Mouse (Mus musculus) midbrain, embryonic 15.5 days (tissue): Measurements from ENCODE around the gene Hsd17b6. TPM values are rescaled to one million over a fixed set of nuclear protein-coding genes. Genes with fewer than 3 reads are reported as not detected.
"Not testable (repeated sequence)": the region's sequence is repeated elsewhere in the genome, so short reads cannot be mapped to it uniquely, and the experiment has no call there.

ENCODE experiments used
- ATAC-seq: fragments of 200-750 bp; cut with Nextera tagmentation; replicated peaks from 2 replicates; pipeline ENCODE4 v1.8.0; 2017; ENCODE audit warnings: moderate TSS enrichment
- H3K27ac ChIP-seq: fragments of 300-500 bp; sonication (generic); 2 replicates; pipeline ENCODE4 v1.5.1; 2015; ENCODE audit warnings: mild to moderate bottlenecking, inconsistent platforms
- H3K27me3 ChIP-seq: fragments of 300-500 bp; sonication (generic); replicated peaks from 2 replicates; pipeline ENCODE4 v1.6.1; 2015; ENCODE audit warnings: inconsistent platforms
- H3K36me3 ChIP-seq: fragments of 300-500 bp; sonication (generic); replicated peaks from 2 replicates; pipeline ENCODE4 v1.6.1; 2015; ENCODE audit warnings: inconsistent platforms
- H3K4me1 ChIP-seq: fragments of 300-500 bp; sonication (generic); 2 replicates; pipeline ENCODE4 v1.6.1; 2015; ENCODE audit warnings: inconsistent platforms
- H3K4me2 ChIP-seq: fragments of 300-500 bp; sonication (generic); 2 replicates; pipeline ENCODE4 v1.6.1; 2015; ENCODE audit warnings: inconsistent platforms, mild to moderate bottlenecking, moderate library complexity
- H3K4me3 ChIP-seq: fragments of 300-500 bp; sonication (generic); 2 replicates; pipeline ENCODE4 v1.5.1; 2015; ENCODE audit warnings: mild to moderate bottlenecking, inconsistent platforms
- H3K9ac ChIP-seq: fragments of 300-500 bp; sonication (generic); 2 replicates; pipeline ENCODE4 v1.6.1; 2015; ENCODE audit warnings: mild to moderate bottlenecking, inconsistent platforms
- H3K9me3 ChIP-seq: fragments of 300-500 bp; sonication (generic); 2 replicates; pipeline ENCODE4 v1.6.1; 2016; ENCODE audit warnings: inconsistent platforms
- WGBS: fragments of 180-500 bp; shearing (Covaris S2); methylation state at CpG from one replicate; pipeline ENCODE4 v1.1.7; 2015; ENCODE audit warnings: mixed read lengths; 5-methylcytosine and 5-hydroxymethylcytosine counted together
- polyA plus RNA-seq: library from polyadenylated mRNA; unstranded; fragments of >200 nt; fragmentation: Nextera tagmentation; extraction: Ambion mirVana; gene quantifications from 2 replicates; pipeline ENCODE4 v1.2.1, GENCODE M21; 2015

The Hsd17b6 gene
- polyA plus RNA-seq: not detected in 2 replicates

GRCm38 (mm10) chr10:128007446-128007845, at the start of gene Hsd17b6:
Hsd17b6 (minus strand) TSS chr10:128007611.
- Histone ChIP-seq H3K27me3 (no peaks in the 10 kb centered on the region), H3K9ac (no peak within 1 kb of the TSS), H3K27ac (no peak within 1 kb of the TSS), H3K4me2 (no peak within 1 kb of the TSS), H3K4me3 (no peak within 1 kb of the TSS), H3K36me3 (no peaks in the 10 kb centered on the region), H3K4me1 (no peaks in the 10 kb centered on the region), H3K9me3 (no peaks in the 10 kb centered on the region)
- ATAC-seq: no peak
- 91% methylated on average over 1 of the region's 1 CpGs for WGBS

- H3K4me1 ChIP-seq: peaks cover 6% of the 10 kb centered on the region
- no peak for ATAC-seq
- H3K36me3 ChIP-seq: peaks cover 29% of the 10 kb centered on the region
- no peaks in the 10 kb centered on the region for H3K27me3 ChIP-seq
- no peak overlapping the region for H3K4me2 ChIP-seq
- no peak overlapping the region for H3K9ac ChIP-seq
- H3K9me3 ChIP-seq: no peaks in the 10 kb centered on the region
- H3K27ac ChIP-seq: no peak overlapping the region
- WGBS: 93% methylated on average over 8 of the region's 8 CpGs
- no peak overlapping the region for H3K4me3 ChIP-seq
These were observed 45.6 kb upstream of the Hsd17b6 start for GRCm38 (mm10) chr10:128053001-128053400.

GRCm38 (mm10) chr10:128052136-128052535, 44.7 kb upstream of the Hsd17b6 start:
- H3K36me3 ChIP-seq: peaks cover 34% of the 10 kb centered on the region
- H3K27ac ChIP-seq: not testable (repeated sequence)
- WGBS: 95% methylated on average over 1 of the region's 2 CpGs

DNA sequence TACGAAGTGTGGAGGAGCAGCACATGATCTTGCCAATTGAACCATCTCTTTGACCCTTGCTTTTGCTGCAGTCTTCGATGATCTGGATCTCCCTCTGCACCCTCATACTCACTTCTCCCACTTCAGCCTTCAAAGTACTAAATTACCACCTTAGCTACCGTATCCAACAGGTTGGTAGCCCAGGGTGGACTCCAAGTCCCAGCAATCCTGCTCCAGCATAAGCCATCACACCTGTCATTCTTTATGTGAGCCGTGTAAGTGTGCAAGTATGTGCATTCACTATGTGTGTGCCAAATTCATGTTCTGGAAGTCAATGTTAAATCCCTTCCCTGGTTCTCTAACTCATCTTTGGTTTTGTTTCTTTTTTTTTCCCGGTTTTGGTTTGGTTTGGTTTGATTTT, 44.2 kb upstream of the Hsd17b6 start:
- ATAC-seq: no peak
- no peak overlapping the region for H3K4me2 ChIP-seq
- H3K27ac ChIP-seq: no peak overlapping the region
- no peaks in the 10 kb centered on the region for H3K4me1 ChIP-seq
- 94% methylated on average over 5 of the region's 5 CpGs for WGBS
- H3K9me3 ChIP-seq: no peaks in the 10 kb centered on the region
- H3K36me3 ChIP-seq: peaks cover 38% of the 10 kb centered on the region
- no peak overlapping the region for H3K9ac ChIP-seq
- H3K4me3 ChIP-seq: no peak overlapping the region
- no peaks in the 10 kb centered on the region for H3K27me3 ChIP-seq

More at GRCm38 (mm10) chr10:128052136-128052535, 44.7 kb upstream of the Hsd17b6 start:
- H3K4me3 ChIP-seq, H3K27me3 ChIP-seq, H3K9ac ChIP-seq, H3K4me2 ChIP-seq, ATAC-seq, H3K9me3 ChIP-seq, H3K4me1 ChIP-seq: not testable (repeated sequence)

DNA sequence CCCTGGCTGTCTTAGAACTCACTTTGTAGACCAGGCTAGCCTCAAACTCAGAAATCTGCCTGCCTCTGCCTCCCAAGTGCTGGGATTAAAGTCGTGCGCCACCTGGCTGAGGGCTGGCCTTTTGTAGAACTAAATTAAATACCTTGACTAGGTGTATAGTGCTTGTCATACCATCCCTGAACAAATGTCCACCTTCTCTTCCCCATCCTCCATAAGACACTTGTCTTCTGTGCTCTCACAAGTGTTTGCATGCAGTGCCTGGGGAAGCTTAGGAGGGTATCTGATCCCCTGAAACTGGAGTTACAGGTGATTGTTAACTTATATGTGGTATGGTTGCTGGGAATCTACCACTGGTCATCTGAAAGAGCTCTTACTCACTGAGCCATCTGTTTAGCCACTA, 42.9 kb upstream of the Hsd17b6 start:
- WGBS: 96% methylated on average over 2 of the region's 2 CpGs
- Histone ChIP-seq H3K4me3 (no peak overlapping the region), H3K27me3 (no peaks in the 10 kb centered on the region), H3K4me2 (no peak overlapping the region), H3K9ac (no peak overlapping the region), H3K9me3 (no peaks in the 10 kb centered on the region), H3K27ac (no peak overlapping the region), H3K4me1 (no peaks in the 10 kb centered on the region), H3K36me3 (peaks cover 46% of the 10 kb centered on the region)
- ATAC-seq: no peak

GRCm38 (mm10) chr10:128049741-128050140, 42.3 kb upstream of the Hsd17b6 start:
- H3K27ac ChIP-seq: no peak overlapping the region
- H3K9ac ChIP-seq: no peak overlapping the region
- no peak overlapping the region for H3K4me2 ChIP-seq
- 0 out of 2 replicates have a peak, but pooled peaks cover 2% of the 10 kb centered on the region for H3K4me1 ChIP-seq
- 96% methylated on average over 2 of the region's 2 CpGs for WGBS
- H3K9me3 ChIP-seq: no peaks in the 10 kb centered on the region
- H3K36me3 ChIP-seq: peaks cover 46% of the 10 kb centered on the region
- no peak for ATAC-seq
- H3K27me3 ChIP-seq: no peaks in the 10 kb centered on the region
- no peak overlapping the region for H3K4me3 ChIP-seq

DNA sequence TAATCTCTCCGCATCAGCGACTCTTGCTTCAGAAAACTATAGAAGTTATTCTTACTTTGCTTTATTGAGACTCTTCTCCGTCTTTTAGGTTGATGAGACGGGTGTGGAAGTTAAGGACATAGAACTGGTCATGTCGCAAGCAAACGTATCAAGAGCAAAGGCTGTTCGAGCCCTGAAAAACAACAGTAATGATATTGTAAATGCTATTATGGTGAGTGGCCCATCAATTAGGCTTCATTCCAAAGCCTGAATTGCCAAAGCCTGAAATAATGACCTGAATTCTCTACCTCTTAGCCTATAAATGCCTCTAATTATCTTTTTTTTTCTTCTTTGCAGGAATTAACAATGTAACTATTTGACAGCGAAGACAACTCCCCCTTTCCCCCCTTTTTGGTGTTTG, 40.7 kb upstream of the Hsd17b6 start:
- Histone ChIP-seq H3K4me3 (no peak overlapping the region), H3K4me2 (no peak overlapping the region), H3K9ac (no peak overlapping the region), H3K4me1 (peaks cover 6% of the 10 kb centered on the region; the same call in 1 of the 2 replicates), H3K9me3 (no peaks in the 10 kb centered on the region), H3K27me3 (no peaks in the 10 kb centered on the region), H3K36me3 (peaks cover 48% of the 10 kb centered on the region), H3K27ac (no peak overlapping the region)
- 94% methylated on average over 8 of the region's 8 CpGs for WGBS
- no peak for ATAC-seq

GRCm38 (mm10) chr10:128043041-128043835, 35.8 kb upstream of the Hsd17b6 start:
- no peak for ATAC-seq

DNA sequence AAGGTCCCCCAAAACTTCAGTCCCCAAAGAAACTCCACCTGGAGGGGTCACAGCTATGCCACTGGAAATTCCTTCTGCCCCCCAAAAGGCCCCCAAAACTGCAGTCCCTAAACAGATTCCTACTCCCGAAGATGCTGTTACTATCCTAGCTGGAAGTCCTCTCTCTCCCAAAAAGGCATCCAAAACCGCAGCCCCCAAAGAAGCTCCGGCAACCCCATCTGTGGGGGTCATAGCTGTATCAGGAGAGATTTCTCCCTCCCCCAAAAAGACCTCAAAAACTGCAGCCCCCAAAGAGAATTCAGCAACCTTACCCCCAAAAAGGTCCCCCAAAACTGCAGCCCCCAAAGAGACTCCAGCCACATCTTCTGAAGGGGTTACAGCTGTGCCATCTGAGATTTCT, 35.1 kb upstream of the Hsd17b6 start:
- no peaks in the 10 kb centered on the region for H3K9me3 ChIP-seq
- H3K36me3 ChIP-seq: peaks cover 30% of the 10 kb centered on the region
- H3K27ac ChIP-seq: no peak overlapping the region
- 88% methylated on average over 3 of the region's 3 CpGs for WGBS
- ATAC-seq: no peak
- no peak overlapping the region for H3K4me3 ChIP-seq
- H3K4me2 ChIP-seq: no peak overlapping the region
- no peaks in the 10 kb centered on the region for H3K27me3 ChIP-seq
- no peak overlapping the region for H3K9ac ChIP-seq
- peaks cover 25% of the 10 kb centered on the region for H3K4me1 ChIP-seq

More at GRCm38 (mm10) chr10:128043041-128043835, 35.8 kb upstream of the Hsd17b6 start:
- no peak overlapping the region for H3K4me2 ChIP-seq
- H3K27me3 ChIP-seq: no peaks in the 10 kb centered on the region
- peaks cover 38% of the 10 kb centered on the region for H3K36me3 ChIP-seq
- no peak overlapping the region for H3K9ac ChIP-seq
- no peak overlapping the region for H3K4me3 ChIP-seq
- no peak overlapping the region for H3K27ac ChIP-seq
- peaks cover 18% of the 10 kb centered on the region for H3K4me1 ChIP-seq
- no peaks in the 10 kb centered on the region for H3K9me3 ChIP-seq
- WGBS: 63% methylated on average over 3 of the region's 3 CpGs

- Histone ChIP-seq H3K36me3 (peaks cover 27% of the 10 kb centered on the region; the same call in 1 of the 2 replicates), H3K27me3 (no peaks in the 10 kb centered on the region), H3K4me3 (no peak overlapping the region), H3K9ac (no peak overlapping the region), H3K4me2 (no peak overlapping the region), H3K27ac (no peak overlapping the region), H3K9me3 (no peaks in the 10 kb centered on the region), H3K4me1 (peaks cover 33% of the 10 kb centered on the region)
- no peak for ATAC-seq
- WGBS: 83% methylated on average over 4 of the region's 4 CpGs
These were observed 34.2 kb upstream of the Hsd17b6 start for GRCm38 (mm10) chr10:128041636-128042035.

- H3K36me3 ChIP-seq: peaks cover 19% of the 10 kb centered on the region; the same call in 1 of the 2 replicates
- peaks cover 34% of the 10 kb centered on the region for H3K4me1 ChIP-seq
- no peak overlapping the region for H3K4me3 ChIP-seq
- no peak for ATAC-seq
- no peak overlapping the region for H3K4me2 ChIP-seq
- no peaks in the 10 kb centered on the region for H3K27me3 ChIP-seq
- no peak overlapping the region for H3K9ac ChIP-seq
- 93% methylated on average over 5 of the region's 5 CpGs for WGBS
- H3K27ac ChIP-seq: no peak overlapping the region
- H3K9me3 ChIP-seq: no peaks in the 10 kb centered on the region
These were observed 32.9 kb upstream of the Hsd17b6 start for GRCm38 (mm10) chr10:128040293-128040692.

DNA sequence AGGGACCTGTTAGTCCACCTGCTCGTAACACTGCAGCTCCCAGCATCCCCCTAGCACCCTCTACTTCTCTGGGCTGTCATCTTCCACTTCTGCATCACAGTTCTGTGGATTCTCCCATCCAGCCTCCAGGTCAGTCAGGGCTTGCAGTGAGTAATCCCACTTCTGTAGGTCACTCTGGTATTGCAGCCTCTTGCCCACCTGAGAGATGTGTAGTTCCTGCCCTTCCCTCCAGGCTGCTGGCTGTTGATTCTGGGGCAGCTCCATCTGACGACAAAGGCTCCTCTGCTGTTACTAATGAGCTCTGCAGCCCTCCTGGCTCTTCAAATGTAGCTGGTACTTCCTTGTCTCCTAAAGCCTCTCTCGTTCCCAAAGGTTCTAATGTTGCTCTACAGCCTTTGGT, 32.4 kb upstream of the Hsd17b6 start:
- H3K36me3 ChIP-seq: peaks cover 19% of the 10 kb centered on the region; the same call in 1 of the 2 replicates
- H3K27me3 ChIP-seq: no peaks in the 10 kb centered on the region
- H3K4me3 ChIP-seq: no peak overlapping the region
- no peak overlapping the region for H3K9ac ChIP-seq
- H3K4me2 ChIP-seq: no peak overlapping the region
- no peak overlapping the region for H3K27ac ChIP-seq
- no peak for ATAC-seq
- 87% methylated on average over 3 of the region's 3 CpGs for WGBS
- peaks cover 35% of the 10 kb centered on the region for H3K4me1 ChIP-seq
- H3K9me3 ChIP-seq: no peaks in the 10 kb centered on the region

- no peak overlapping the region for H3K9ac ChIP-seq
- 74% methylated on average over 5 of the region's 5 CpGs for WGBS
- peaks cover 37% of the 10 kb centered on the region for H3K4me1 ChIP-seq
- no peaks in the 10 kb centered on the region for H3K27me3 ChIP-seq
- H3K9me3 ChIP-seq: no peaks in the 10 kb centered on the region
- no peak overlapping the region for H3K27ac ChIP-seq
- H3K36me3 ChIP-seq: peaks cover 19% of the 10 kb centered on the region; the same call in 1 of the 2 replicates
- H3K4me3 ChIP-seq: no peak overlapping the region
- H3K4me2 ChIP-seq: no peak overlapping the region
- ATAC-seq: no peak
These were observed 31.8 kb upstream of the Hsd17b6 start for GRCm38 (mm10) chr10:128039167-128039566.
